Mouse (Mus musculus) kidney, adult 2 months (tissue): Measurements from ENCODE around the gene Klhdc3. TPM values are rescaled to one million over a fixed set of nuclear protein-coding genes. Genes with fewer than 3 reads are reported as not detected.
A peak's percentile ranks its signal among the peaks of the same experiment; 100 is the strongest.

Experiments
- DNase-seq: peaks from one replicate; pipeline ENCODE4 v3.0.0; 2021
- H3K27ac ChIP-seq: fragments of 200-500 bp; 2 replicates; pipeline ENCODE4 v1.5.1; 2012; ENCODE audit warnings: low read depth, low read length, control low read depth, inconsistent platforms; ENCODE audit not compliant: insufficient read depth
- H3K27me3 ChIP-seq: fragments of 200-500 bp; replicated peaks from 2 replicates; pipeline ENCODE4 v1.6.1; 2012; ENCODE audit warnings: mild to moderate bottlenecking, moderate library complexity, low read length, inconsistent platforms; ENCODE audit not compliant: control insufficient read depth, insufficient read depth
- H3K36me3 ChIP-seq: fragments of 200-500 bp; 2 replicates; pipeline ENCODE4 v1.6.1; 2012; ENCODE audit warnings: mild to moderate bottlenecking, moderate library complexity, low read length, inconsistent platforms; ENCODE audit not compliant: control insufficient read depth, insufficient read depth
- H3K4me1 ChIP-seq: fragments of 200-500 bp; 2 replicates; pipeline ENCODE4 v1.6.1; 2011; ENCODE audit warnings: low read length; ENCODE audit not compliant: control insufficient read depth, insufficient read depth
- H3K4me3 ChIP-seq: fragments of 200-500 bp; 2 replicates; pipeline ENCODE4 v1.5.1; 2011; ENCODE audit warnings: mild to moderate bottlenecking, low read depth, low read length, control low read depth; ENCODE audit not compliant: insufficient read depth
- CTCF ChIP-seq: fragments of 200-500 bp; conservative IDR thresholded peaks from 2 replicates; pipeline ENCODE4 v1.5.1; 2011; ENCODE audit warnings: low read depth, mild to moderate bottlenecking, control low read depth, low read length, moderate library complexity, mixed read lengths; ENCODE audit not compliant: insufficient read depth, insufficient read length
- POLR2A ChIP-seq: fragments of 200-500 bp; IDR thresholded peaks from one replicate; pipeline ENCODE4 v1.6.1; 2011; ENCODE audit warnings: low read depth, low read length, control low read depth
- WGBS: fragments of 180-500 bp; shearing (Covaris S2); methylation state at CpG from one replicate; pipeline ENCODE4 v1.1.7; 2018; 5-methylcytosine and 5-hydroxymethylcytosine counted together
- polyA plus RNA-seq: library from polyadenylated mRNA; depleted of rRNA; stranded (reverse); fragments of >200 nt; gene quantifications from 2 replicates; pipeline ENCODE4 v1.2.3, GENCODE M21; 2012

Gene Klhdc3
- polyA plus RNA-seq, 1 experiment: 88.6 TPM

GRCm38 (mm10) chr17:46674530-46675283 lies 6.0 kb downstream of the Klhdc3 start:
- no peak for TF ChIP-seq CTCF
- TF ChIP-seq POLR2A: no peak
- H3K27ac ChIP-seq: no peak overlapping the region
- H3K27me3 ChIP-seq: no peaks in the 10 kb centered on the region
- no peaks in the 10 kb centered on the region; the same call in 1 of the 2 replicates for H3K36me3 ChIP-seq
- peak overlapping the region; percentile 14 for H3K4me3 ChIP-seq
- no peak for DNase-seq
- 17% methylated on average over 15 of the region's 15 CpGs for WGBS
- peaks cover 12% of the 10 kb centered on the region; the same call in 1 of the 2 replicates for H3K4me1 ChIP-seq

GRCm38 (mm10) chr17:46673850-46674529 lies 6.7 kb downstream of the Klhdc3 start, which contains the start of gene Rrp36:
Gene Rrp36, minus strand, starts transcription at chr17:46674352.
- Histone ChIP-seq H3K27me3 (no peaks in the 10 kb centered on the region), H3K4me1 (peaks cover 8% of the 10 kb centered on the region; the same call in 1 of the 2 replicates), H3K27ac (peak within 1 kb of the TSS; percentile 43; the same call in 1 of the 2 replicates), H3K36me3 (no peaks in the 10 kb centered on the region; the same call in 1 of the 2 replicates), H3K4me3 (peak within 1 kb of the TSS; percentile 82)
- WGBS: under 1% methylated on average over 43 of the region's 43 CpGs
- no peak for TF ChIP-seq POLR2A
- no peak for TF ChIP-seq CTCF
- peak; percentile 96 for DNase-seq

DNA sequence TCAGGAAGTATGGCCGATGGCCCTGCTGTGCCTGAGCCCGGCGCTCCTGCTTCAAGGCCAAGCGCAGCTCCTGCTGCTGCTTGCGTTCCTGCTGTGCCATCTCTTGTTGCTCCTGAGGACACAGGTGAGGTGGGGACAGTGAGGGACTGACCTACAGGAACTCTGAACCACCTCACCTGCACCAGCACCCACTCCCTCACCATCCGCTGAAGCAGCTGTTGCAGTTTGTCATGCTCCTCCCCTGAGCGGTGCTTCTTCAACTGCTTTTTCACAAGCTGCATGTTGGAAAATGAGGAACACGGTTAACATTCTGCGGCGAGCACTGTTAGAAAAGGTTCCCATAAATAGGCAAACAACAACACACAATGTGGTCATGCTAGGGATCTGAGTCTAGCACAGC lies 10.8 kb downstream of the Klhdc3 start:
- H3K4me3 ChIP-seq: no peak overlapping the region
- H3K36me3 ChIP-seq: no peaks in the 10 kb centered on the region
- no peak for DNase-seq
- 96% methylated on average over 10 of the region's 10 CpGs for WGBS
- 0 out of 2 replicates have a peak, but pooled peaks cover 5% of the 10 kb centered on the region for H3K4me1 ChIP-seq
- no peak overlapping the region for H3K27ac ChIP-seq
- H3K27me3 ChIP-seq: no peaks in the 10 kb centered on the region
- TF ChIP-seq CTCF: no peak
- no peak for TF ChIP-seq POLR2A

GRCm38 (mm10) chr17:46667712-46668111 lies 13.0 kb downstream of the Klhdc3 start:
- 80% methylated on average over 16 of the region's 16 CpGs for WGBS
- no peak overlapping the region for H3K27ac ChIP-seq
- no peaks in the 10 kb centered on the region for H3K36me3 ChIP-seq
- H3K4me3 ChIP-seq: no peak overlapping the region
- DNase-seq: peak; percentile 20
- no peaks in the 10 kb centered on the region for H3K27me3 ChIP-seq
- TF ChIP-seq CTCF (no peak), POLR2A (no peak)
- H3K4me1 ChIP-seq: no peaks in the 10 kb centered on the region

- Histone ChIP-seq H3K27ac (no peak overlapping the region), H3K4me1 (no peaks in the 10 kb centered on the region), H3K27me3 (no peaks in the 10 kb centered on the region), H3K36me3 (no peaks in the 10 kb centered on the region), H3K4me3 (no peak overlapping the region)
- TF ChIP-seq POLR2A: no peak
- TF ChIP-seq CTCF: no peak
- DNase-seq: peak; percentile 49
- WGBS: 30% methylated on average over 5 of the region's 5 CpGs
These were observed 18.0 kb downstream of the Klhdc3 start for GRCm38 (mm10) chr17:46662730-46663129.

DNA sequence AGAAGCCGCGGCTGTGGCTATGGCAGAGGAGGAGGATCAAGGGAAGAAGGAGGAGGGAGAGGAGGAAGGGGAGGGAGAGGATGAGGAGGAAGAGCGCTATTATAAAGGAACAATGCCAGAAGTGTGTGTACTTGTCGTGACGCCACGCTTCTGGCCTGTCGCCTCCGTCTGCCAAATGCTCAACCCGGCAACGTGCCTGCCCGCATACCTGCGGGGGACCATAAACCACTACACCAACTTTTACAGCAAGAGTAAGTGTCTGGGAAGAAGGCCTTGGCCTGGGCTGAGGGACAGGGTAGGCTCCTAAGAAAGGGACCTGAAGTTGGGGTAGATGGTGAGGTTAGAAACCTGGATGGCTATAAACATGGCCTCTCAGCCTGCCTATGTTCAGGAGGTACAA lies 18.7 kb downstream of the Klhdc3 start:
- Histone ChIP-seq H3K4me3 (no peak overlapping the region), H3K27ac (no peak overlapping the region), H3K4me1 (no peaks in the 10 kb centered on the region), H3K36me3 (no peaks in the 10 kb centered on the region), H3K27me3 (no peaks in the 10 kb centered on the region)
- no peak for DNase-seq
- TF ChIP-seq CTCF (no peak), POLR2A (no peak)
- 87% methylated on average over 12 of the region's 12 CpGs for WGBS

DNA sequence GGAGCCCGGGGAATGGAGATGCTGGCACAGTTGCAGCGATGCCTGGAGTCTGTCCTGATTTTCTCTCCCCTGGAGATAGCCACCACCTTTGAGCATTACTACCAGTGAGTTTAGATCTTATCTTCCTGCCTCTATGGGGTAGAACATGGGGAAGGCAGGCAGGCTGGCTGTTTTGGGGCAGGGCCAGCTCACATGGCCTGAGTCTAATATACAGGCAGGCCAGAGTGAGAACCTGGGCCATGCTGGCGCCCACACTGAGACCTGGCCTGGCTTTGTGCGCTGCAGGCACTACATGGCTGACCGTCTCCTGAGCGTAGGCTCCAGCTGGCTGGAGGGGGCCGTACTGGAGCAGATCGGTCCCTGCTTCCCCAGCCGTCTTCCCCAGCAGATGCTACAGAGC lies 19.4 kb downstream of the Klhdc3 start:
- WGBS: 90% methylated on average over 9 of the region's 9 CpGs
- no peak overlapping the region for H3K4me3 ChIP-seq
- no peak for DNase-seq
- H3K36me3 ChIP-seq: no peaks in the 10 kb centered on the region
- H3K4me1 ChIP-seq: no peaks in the 10 kb centered on the region
- TF ChIP-seq CTCF (no peak), POLR2A (no peak)
- H3K27ac ChIP-seq: no peak overlapping the region
- H3K27me3 ChIP-seq: no peaks in the 10 kb centered on the region
